Mouse (Mus musculus) left cerebral cortex, postnatal 14 days (tissue): Measurements from ENCODE around the gene Trim37. TPM values are rescaled to one million over a fixed set of nuclear protein-coding genes. Genes with fewer than 3 reads are reported as not detected.

Source experiments
- DNase-seq, 2 experiments: peaks; one replicate each; pipeline ENCODE4 v3.0.0; 2021 to 2022; ENCODE audit warnings: low spot score in 2 of 2, mixed read lengths in 1 of 2
- intact Hi-C: fragments of 180-260 bp; cut with DNase I; formaldehyde crosslinking; loops from one replicate; pipeline ENCODE4 v1.15.1; 2025
- total RNA-seq, 2 experiments: library from RNA; stranded (reverse); gene quantifications; 2 replicates each; pipeline ENCODE4 v1.2.3; 2021

The Trim37 gene
- total RNA-seq, 2 experiments from 2014 or later = 198 to 209 TPM

- intact Hi-C loops = loop anchor here (5.0 kb wide), 1 partner anchor 200 kb away; no protein-coding TSS in a partner anchor
These were observed 85.4 kb downstream of the Trim37 start for GRCm38 (mm10) chr11:87212313-87212712.

GRCm38 (mm10) chr11:87222686-87223085 lies 95.8 kb downstream of the Trim37 start:
- no peak for DNase-seq
- intact Hi-C loops = no loop called here

More at GRCm38 (mm10) chr11:87212313-87212712, 85.4 kb downstream of the Trim37 start:
- DNase-seq = no peak

- intact Hi-C loops = no loop called here
- no peak for DNase-seq
These were observed 100.2 kb downstream of the Trim37 start for GRCm38 (mm10) chr11:87227056-87227455.

- intact Hi-C loops = no loop called here
- DNase-seq = no peak
These were observed 106.5 kb downstream of the Trim37 start for GRCm38 (mm10) chr11:87233377-87233776.

GRCm38 (mm10) chr11:87234743-87235485 lies 108.0 kb downstream of the Trim37 start:
- peak in 1 of 2 experiments; percentile 33 for DNase-seq

GRCm38 (mm10) chr11:87235486-87235872 lies 108.6 kb downstream of the Trim37 start:
- no peak for DNase-seq
- intact Hi-C loops = no loop called here

More at GRCm38 (mm10) chr11:87234743-87235485, 108.0 kb downstream of the Trim37 start:
- intact Hi-C loops = no loop called here

GRCm38 (mm10) chr11:87238891-87239530 lies 112.1 kb downstream of the Trim37 start:
- intact Hi-C loops = no loop called here
- peak; percentile 49 to 76 for DNase-seq

- peak in 1 of 2 experiments; percentile 34 for DNase-seq
- intact Hi-C loops = loop anchor here (5.0 kb wide), 1 partner anchor 117 kb away; the partner anchor contains the start of gene Ppm1e
These were observed 113.4 kb downstream of the Trim37 start for GRCm38 (mm10) chr11:87240141-87240832.

GRCm38 (mm10) chr11:87240833-87241215 lies 113.9 kb downstream of the Trim37 start:
- DNase-seq = peak in 1 of 2 experiments; percentile 83
- intact Hi-C loops = loop anchor here (5.0 kb wide), 1 partner anchor 116 kb away; the partner anchor contains the start of gene Ppm1e

- intact Hi-C loops = loop anchor here (5.0 kb wide), 1 partner anchor 116 kb away; the partner anchor contains the start of gene Ppm1e
- peak in 1 of 2 experiments; percentile 52 for DNase-seq
These were observed 114.4 kb downstream of the Trim37 start for GRCm38 (mm10) chr11:87241256-87241655.

GRCm38 (mm10) chr11:87245171-87245840 lies 118.4 kb downstream of the Trim37 start:
- intact Hi-C loops = no loop called here
- no peak for DNase-seq

GRCm38 (mm10) chr11:87246107-87246651 lies 119.3 kb downstream of the Trim37 start:
- intact Hi-C loops = no loop called here
- DNase-seq = no peak

GRCm38 (mm10) chr11:87246724-87247493 lies 120.0 kb downstream of the Trim37 start:
- intact Hi-C loops = no loop called here
- peak in 1 of 2 experiments; percentile 63 for DNase-seq

- intact Hi-C loops = no loop called here
- no peak for DNase-seq
These were observed 120.6 kb downstream of the Trim37 start for GRCm38 (mm10) chr11:87247494-87247866.

GRCm38 (mm10) chr11:87250132-87250531 lies 123.3 kb downstream of the Trim37 start:
- intact Hi-C loops = no loop called here
- DNase-seq = no peak

GRCm38 (mm10) chr11:87253294-87253693 lies 126.4 kb downstream of the Trim37 start:
- intact Hi-C loops = no loop called here
- DNase-seq = no peak

GRCm38 (mm10) chr11:87254149-87254548 lies 127.3 kb downstream of the Trim37 start:
- intact Hi-C loops = no loop called here
- no peak for DNase-seq

- intact Hi-C loops = no loop called here
- DNase-seq = no peak
These were observed 130.4 kb downstream of the Trim37 start for GRCm38 (mm10) chr11:87257282-87257681.
